Mouse (Mus musculus): ENCODE results near the gene Uqcr11.

DNA sequence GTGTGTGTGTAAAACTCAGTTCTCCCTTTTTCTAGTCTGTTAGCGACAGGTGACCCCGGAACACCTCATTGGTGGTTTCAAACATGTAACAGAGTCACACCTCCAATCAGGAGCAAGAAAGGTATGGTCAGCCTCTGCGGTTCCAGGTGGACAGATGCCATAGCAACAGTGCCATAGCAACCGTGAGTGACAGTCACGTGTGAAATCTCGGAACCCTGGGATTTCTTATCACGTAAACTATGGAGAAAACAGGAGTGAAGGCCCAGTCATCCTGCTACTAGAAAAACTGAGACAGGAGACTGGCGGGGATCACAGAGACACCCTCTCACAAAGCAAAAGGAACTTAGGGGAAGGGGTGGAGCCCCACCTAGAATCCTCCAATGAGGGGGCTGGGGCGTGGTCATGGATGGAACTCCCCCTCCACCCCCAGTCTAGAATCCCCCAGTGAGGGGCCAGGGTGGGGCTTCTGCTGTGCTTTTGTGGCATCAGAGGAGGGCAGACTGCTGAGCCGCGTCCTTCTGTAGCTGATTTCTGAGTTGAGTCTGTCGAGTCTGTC, 35.1 kb downstream of the Uqcr11 start:
- TF ChIP-seq POLR2A (IDR thresholded peaks at IDR 0.05; ENCODE audit: low read depth, low read length) = no peak; the same call in 1 of the 2 replicates
- no peak for TF ChIP-seq CTCF (IDR thresholded peaks at IDR 0.05; ENCODE audit: borderline replicate concordance, insufficient read depth, low read length)

Data from embryonic fibroblast, embryonic 13.5 days (primary cell).